Mouse (Mus musculus) adipocyte (in vitro differentiated cells): ENCODE data around the gene Plk5.
A peak's percentile ranks its signal among the peaks of the same experiment; 100 is the strongest.

Experiments
- DNase-seq: peaks from one replicate; pipeline ENCODE4 v3.0.0-alpha.2; 2016; ENCODE audit warnings: low spot score

Gene Plk5

DNA sequence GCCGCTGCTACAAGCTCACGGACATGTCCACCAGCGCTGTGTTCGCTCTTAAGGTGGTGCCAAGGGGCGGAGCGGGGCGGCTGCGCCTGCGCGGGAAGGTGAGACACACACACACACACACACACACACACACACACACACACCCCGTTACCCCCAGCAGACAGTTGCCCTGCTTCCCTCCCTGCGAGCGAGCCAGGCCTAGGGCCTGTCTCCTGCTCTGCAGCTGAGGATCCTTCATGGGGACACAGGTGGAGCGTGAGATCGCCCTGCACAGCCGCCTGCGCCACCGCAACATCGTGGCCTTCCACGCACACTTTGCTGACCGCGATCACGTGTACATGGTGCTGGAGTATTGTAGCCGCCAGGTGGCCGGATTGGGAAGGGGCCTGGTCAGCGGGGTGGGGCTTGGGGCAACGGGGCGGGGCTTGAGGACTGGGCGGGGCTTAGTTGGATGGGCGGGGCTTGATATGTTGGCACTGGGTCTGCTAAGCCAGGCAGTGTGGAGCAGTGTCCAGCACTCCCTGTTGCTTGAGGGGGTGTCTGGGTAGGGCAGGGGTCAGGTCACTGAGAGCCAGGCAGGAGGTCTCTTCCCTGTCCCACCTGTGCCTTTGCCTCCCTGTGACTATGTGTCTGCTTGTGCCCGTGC is 1.9 kb downstream of the Plk5 start:
- no peak for DNase-seq

- DNase-seq: no peak
Observed at GRCm38 (mm10) chr10:80363734-80364133, 7.5 kb downstream of the Plk5 start.

GRCm38 (mm10) chr10:80365736-80366135 is 9.5 kb downstream of the Plk5 start:
- no peak for DNase-seq

GRCm38 (mm10) chr10:80367954-80368353 is 11.7 kb downstream of the Plk5 start:
- no peak for DNase-seq

DNA sequence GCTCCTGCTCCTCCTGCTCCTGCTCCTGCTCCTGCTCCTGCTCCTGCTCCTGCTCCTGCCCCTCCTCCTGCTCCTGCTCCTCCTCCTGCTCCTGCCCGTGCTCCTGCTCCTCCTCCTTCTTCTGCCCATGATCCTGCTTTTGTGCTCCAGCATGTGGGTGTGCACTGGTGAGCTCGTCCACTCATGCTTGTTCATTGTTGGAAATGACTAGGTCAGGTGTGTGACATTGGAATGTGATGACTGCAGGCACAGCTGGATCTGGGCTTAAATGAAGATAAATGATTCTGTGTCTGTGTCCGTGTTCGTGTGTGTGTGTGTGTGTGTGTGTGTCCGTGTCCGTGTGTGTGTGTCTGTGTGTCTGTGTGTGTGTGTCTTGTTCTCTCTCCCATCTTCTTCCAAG is 12.1 kb downstream of the Plk5 start:
- DNase-seq: no peak

GRCm38 (mm10) chr10:80369995-80370747 is 13.9 kb downstream of the Plk5 start:
- DNase-seq: no peak

GRCm38 (mm10) chr10:80371411-80371966 is 15.2 kb downstream of the Plk5 start:
- DNase-seq: no peak

DNA sequence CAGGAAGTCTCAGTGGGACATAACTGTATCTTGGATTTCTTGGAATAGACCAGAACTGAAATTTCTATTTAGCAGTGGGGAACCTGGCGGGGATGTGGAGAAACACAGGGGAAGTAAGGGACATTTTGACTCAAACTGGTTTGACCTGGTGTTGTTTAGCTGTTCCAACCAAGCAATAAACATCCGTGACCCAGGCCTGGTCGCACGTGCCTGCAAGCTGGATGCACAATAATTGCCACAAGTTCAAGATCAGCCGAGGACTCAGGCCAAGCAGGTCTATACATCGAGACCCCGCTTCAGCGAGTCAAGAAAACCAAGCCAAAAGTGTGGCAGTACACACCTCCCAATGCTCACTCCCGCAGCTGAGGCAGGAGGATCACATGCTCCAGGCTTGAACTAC is 15.7 kb downstream of the Plk5 start:
- no peak for DNase-seq

DNA sequence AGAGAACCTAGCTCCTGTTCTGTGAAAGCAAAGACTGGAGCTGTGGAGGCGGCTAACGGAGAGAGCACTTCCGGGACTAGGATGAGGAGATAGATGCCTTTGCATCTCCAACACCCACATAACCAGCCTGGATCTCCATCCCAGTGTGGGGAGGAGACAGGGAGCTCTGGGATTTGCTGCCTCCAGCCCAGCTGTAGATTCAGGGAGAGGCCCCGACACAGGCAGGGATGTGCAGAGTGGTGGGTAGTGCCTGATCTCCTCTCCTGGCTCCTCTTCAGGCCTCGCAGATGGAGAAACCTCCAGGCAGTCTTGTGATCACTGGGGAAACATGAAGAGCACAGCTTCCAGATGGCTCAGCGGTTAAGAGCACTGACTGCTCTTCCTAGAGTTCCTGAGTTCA is 16.4 kb downstream of the Plk5 start:
- no peak for DNase-seq

- no peak for DNase-seq
Observed at GRCm38 (mm10) chr10:80374063-80374462, 17.8 kb downstream of the Plk5 start.

GRCm38 (mm10) chr10:80376160-80376559 is 19.9 kb downstream of the Plk5 start:
- peak; percentile 95 for DNase-seq

- DNase-seq: no peak
Observed at GRCm38 (mm10) chr10:80377716-80378115, 21.5 kb downstream of the Plk5 start.

GRCm38 (mm10) chr10:80382641-80383365 is 26.5 kb downstream of the Plk5 start:
- no peak for DNase-seq

- no peak for DNase-seq
Observed at GRCm38 (mm10) chr10:80383431-80383830, 27.2 kb downstream of the Plk5 start.

DNA sequence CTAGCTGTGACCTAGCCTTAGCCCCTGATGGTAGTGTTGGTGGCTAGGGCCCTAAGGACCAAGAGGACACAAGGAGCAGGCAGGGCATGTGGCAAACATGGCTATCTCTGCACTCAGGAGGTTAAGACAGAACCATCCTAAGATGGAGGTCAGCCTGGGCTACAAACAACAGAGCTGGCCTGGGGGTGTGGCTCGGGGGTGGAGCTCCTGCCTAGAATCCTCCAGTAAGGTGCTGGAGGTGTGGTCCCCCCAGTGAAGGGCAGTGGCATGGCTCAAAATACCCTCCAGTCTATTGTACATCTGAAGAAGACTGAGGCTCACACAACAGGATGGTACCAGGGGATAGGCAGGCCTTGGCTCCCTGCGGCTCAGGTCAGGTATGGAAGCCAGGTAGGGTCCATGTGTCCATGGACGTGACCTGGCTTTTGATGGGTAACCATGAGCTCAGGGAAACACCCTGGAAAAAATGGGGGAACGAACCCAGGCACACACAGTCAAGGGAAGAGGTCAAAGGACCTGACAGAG is 27.9 kb downstream of the Plk5 start:
- DNase-seq: no peak

- DNase-seq: no peak
Observed at GRCm38 (mm10) chr10:80384709-80385108, 28.4 kb downstream of the Plk5 start.

GRCm38 (mm10) chr10:80385310-80385709 is 29.1 kb downstream of the Plk5 start:
- no peak for DNase-seq

GRCm38 (mm10) chr10:80385811-80386734 is 29.8 kb downstream of the Plk5 start:
- no peak for DNase-seq

DNA sequence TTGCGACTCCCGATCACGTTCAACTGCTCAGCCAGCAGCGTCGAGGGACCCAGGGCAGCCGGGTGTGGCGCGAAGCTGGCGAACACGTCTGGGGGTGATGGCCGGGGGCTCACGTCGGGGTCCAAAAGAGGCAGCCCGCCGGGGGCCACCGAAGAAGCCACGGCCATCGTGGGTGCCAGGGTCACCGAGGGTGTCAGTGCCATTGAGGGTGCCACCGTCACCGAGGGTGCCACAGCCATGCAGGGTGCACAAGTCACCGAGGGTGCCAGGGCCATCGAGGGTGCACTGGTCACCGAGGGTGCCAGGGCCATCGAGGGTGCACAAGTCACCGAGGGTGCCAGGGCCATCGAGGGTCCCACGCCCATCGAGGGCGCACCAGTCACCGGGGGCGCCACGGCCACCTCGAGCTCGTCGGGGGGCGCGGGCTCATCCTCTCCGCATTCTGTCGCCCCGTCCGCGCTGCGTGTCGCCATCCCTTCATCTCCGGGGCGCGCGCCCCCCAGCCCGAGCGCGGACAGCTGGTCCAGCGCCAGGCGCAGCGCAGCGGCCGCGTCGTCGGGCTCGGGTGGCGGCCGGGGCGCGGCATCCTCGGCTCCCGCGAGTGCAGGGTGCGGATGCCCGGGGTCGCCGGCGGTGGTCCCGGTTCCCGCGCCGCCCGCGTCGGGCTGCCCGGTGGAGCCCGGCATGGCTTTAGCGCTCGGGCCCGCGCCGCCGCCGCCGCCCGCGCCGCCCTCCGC is 30.6 kb downstream of the Plk5 start:
- DNase-seq: no peak

DNA sequence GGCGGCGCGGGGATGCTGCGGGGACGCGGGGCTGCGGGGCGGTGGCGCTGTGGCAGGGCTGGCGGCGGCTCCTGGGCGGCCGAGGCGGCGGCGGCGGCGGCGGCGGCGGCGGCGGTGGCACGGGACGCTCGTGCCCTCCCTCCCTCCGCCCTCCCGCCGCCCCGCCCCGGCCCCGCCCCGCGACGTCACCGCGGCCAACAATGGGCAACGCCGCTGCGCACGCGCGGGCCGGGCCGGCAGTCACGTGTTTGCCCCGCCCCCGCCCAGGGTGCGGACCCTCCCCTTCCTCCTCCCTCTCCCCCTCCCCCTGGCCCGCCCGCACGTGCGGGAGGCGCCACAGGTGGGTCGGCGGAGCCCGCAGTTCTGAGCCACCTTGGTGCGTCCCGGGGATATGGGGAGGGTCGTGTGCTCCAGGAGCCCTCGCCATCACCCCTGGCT is 31.3 kb downstream of the Plk5 start, which contains the start of gene Mex3d:
TSS of gene Mex3d (minus strand) at position 138 of the 438 bp plus-strand sequence.
- DNase-seq: peak; percentile 84

DNA sequence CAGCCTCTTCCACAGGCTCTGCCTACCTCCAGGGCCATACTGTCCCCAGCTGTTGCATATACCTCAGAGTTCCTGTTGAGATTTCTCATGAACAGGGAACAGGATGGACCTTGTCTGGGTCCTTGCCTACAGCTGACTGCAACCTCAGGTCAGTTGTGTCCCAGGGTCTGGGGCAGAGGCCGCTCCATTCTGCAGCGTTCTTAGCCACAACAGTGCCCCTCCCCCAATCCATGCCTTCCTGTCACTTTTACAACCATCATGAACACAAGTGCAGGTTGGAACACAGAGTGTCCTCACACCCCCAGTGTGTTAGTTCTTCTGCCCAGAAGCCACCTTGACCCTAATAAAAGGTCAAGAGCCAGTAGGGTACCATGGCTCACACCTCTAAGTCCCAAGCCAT is 32.5 kb downstream of the Plk5 start:
- no peak for DNase-seq
